Mouse (Mus musculus) activated CD4-positive, CD25-positive, alpha-beta regulatory T cell, adult 4 months (primary cell): ENCODE data around the gene Tmc7. TPM values are rescaled to one million over a fixed set of nuclear protein-coding genes. Genes with fewer than 3 reads are reported as not detected.

ENCODE experiments used
- ATAC-seq: one replicate; pipeline ENCODE4 v1.8.0; 2017
- polyA plus RNA-seq, 2 experiments: library from polyadenylated mRNA; unstranded; fragments of 100-300 nt; shearing (Covaris generic); gene quantifications; one replicate each; pipeline ENCODE4 v1.2.1; 2017

Gene Tmc7
- not detected for polyA plus RNA-seq

- ATAC-seq = no peak
Measured at GRCm38 (mm10) chr7:118584257-118584907, at the start of gene Tmc7. Tmc7 (minus strand) TSS chr7:118584736.

DNA sequence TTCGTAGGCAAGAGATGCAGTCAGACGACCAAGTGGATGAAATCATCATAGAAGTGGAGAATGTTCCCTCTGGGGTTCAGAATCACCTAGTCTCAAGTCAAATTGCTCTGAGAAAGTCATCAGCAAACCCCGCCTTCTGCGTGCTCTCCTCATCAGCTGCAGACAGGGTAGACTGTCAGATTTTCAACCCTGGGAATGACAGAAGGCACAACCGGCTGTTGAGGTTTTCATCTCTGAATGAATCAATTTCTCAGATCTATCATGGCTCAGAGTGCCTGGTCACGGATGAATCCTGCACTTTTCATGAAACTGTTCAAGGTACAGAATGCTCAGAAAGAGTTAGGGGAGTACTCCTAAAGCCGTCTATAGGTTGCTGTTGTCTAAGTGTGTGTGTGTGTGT, 49.4 kb upstream of the Tmc7 start:
- no peak for ATAC-seq

GRCm38 (mm10) chr7:118633094-118633493, 48.6 kb upstream of the Tmc7 start:
- ATAC-seq = no peak

DNA sequence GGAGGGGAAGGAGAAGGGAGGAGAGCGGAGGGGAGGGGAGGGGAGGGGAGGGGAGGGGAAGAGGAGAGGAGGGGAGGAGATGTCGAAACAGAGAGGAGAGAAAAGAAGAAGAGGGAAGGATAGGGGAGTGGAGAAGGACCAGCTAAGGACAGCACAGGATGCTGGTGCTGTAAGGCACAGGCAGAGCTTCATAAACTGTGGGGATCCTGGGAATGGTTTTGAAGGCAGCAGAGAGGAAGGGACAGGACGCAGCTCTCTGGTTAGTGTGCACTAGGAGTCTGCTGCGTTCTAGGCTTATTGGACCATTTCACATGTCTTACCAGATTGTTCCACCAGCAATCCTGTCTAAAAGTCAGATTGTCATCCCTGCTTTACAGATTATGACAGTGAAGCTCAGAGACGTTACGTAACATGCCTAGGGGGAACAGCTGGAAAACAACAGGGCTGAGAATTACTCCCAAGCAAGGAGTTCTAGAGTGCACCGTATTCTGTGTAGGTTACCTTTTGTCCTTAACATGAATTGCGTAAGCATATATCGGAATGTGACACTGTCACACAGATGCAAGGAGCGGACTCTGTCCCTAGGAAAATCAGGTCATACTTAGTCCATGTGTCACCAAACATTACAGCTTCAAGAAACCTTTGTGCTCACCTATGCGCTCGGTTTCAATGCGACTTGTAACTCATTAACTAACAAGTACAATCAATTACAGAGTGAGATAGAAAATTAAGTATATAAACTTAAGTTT, 43.2 kb upstream of the Tmc7 start:
- no peak for ATAC-seq

GRCm38 (mm10) chr7:118621094-118621493, 36.6 kb upstream of the Tmc7 start:
- ATAC-seq = no peak

GRCm38 (mm10) chr7:118620243-118620906, 35.8 kb upstream of the Tmc7 start:
- ATAC-seq = no peak

GRCm38 (mm10) chr7:118618104-118618503, 33.6 kb upstream of the Tmc7 start:
- ATAC-seq = no peak

- ATAC-seq = no peak
Measured at GRCm38 (mm10) chr7:118614076-118614475, 29.5 kb upstream of the Tmc7 start.

DNA sequence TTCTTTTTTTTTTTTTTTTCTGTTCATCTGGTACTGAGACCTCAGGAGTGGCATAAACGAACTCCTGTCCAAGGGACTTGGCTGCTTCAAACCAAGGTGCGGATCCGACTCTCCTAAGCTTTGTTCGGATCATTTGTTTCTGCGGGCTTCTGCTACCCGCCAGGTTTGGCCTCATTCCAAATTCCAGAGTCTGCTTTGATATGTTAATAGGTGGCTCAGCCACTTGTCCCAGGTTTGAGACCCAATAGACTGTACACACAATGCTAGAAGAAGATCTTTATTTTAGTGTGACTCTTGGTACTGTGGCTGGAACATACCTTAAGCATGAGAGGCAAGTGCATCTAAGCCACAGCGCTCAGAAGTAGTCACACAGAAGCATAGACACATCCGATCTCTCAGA, 27.4 kb upstream of the Tmc7 start:
- no peak for ATAC-seq

DNA sequence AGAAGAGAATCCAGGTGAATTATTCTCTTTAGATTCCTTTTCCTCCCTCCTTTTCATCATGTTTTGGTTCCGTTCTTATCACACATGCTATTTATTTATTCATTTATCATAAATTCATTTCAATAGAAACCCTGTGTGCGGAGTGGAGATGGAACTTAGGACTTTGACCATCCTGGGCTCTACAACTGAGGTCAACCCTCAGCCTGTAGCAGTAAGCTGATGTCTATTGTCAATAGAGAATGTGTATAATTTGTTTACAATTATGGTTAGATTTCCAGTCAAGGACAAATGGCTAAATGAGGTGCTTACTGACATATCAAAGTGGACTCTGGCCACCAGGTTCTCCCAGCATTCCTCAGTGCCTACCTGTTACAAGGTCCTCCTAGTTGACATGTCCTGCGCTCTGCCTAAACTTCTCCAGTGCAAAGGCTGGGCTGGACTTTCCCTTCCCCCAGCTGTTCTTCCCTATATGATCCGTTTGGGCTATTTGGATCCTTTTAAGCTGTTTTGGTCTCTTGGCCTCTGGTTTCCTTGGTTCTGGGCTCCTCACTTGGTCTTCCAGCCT, 26.7 kb upstream of the Tmc7 start:
- no peak for ATAC-seq

GRCm38 (mm10) chr7:118610721-118611120, 26.2 kb upstream of the Tmc7 start:
- no peak for ATAC-seq

- ATAC-seq = no peak
Measured at GRCm38 (mm10) chr7:118609815-118610214, 25.3 kb upstream of the Tmc7 start.

DNA sequence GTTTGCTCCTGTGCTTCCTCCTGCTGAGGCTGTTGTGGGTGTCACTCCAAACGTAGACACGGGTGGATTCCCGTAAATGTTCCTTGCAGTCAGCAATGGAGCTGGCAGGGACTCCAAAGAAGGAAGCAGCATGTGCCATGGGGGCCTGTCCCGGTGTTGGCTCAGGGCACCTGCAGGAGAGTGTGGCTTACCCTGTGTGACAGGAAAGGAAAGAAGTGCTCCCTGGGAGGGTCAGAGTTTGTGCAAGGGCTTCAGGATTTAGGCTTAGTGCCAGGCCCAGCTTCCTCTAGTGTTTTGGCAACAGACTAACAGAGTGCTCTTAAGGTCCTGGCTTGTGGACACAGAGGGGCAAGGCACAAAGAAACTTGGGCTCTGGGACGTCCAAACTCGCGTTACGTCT, 20.3 kb upstream of the Tmc7 start:
- ATAC-seq = no peak

GRCm38 (mm10) chr7:118599954-118600631, 15.6 kb upstream of the Tmc7 start:
- ATAC-seq = no peak

GRCm38 (mm10) chr7:118597201-118597600, 12.7 kb upstream of the Tmc7 start, which contains the start of gene Tmc5:
Tmc5 (plus strand) TSS chr7:118597297.
- no peak for ATAC-seq

DNA sequence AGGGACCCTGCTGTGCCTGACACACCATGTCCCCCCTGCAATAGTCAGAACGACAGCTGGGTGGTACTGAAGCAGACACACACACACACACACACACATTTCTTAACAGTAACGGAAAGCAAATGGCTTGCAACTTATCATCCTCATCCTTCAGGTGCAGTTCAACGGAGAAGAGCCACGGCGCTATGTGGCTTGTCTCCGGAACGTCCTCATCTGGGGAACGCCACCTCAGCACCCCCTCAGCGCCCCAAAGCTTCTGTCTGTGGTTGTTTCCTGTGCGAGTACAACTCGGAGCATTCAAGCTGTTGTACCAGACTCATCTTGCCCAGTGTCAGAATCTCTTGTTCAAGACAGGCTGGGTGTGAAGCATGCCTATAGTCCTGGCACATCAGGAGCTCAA, 11.7 kb upstream of the Tmc7 start:
- no peak for ATAC-seq

DNA sequence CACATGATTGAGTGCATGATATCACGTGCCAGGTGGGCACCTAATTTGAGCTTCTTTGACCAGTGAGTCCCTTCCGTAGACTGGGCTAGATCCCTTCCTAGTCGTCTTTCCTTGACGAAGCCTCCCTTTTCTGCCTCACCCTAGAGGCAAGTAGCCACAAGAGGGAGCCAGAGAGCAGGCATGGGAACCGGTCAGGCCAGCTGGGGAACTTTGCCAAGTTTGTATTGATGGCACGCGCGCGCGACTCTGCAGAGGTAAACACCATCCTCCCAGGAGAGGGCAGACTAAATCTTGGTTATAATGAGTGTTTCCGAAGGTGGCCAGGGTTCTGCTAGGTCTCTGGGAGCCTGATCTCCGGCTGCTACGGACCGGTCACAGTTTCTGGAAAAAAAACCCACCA, 10.7 kb upstream of the Tmc7 start:
- ATAC-seq = no peak

DNA sequence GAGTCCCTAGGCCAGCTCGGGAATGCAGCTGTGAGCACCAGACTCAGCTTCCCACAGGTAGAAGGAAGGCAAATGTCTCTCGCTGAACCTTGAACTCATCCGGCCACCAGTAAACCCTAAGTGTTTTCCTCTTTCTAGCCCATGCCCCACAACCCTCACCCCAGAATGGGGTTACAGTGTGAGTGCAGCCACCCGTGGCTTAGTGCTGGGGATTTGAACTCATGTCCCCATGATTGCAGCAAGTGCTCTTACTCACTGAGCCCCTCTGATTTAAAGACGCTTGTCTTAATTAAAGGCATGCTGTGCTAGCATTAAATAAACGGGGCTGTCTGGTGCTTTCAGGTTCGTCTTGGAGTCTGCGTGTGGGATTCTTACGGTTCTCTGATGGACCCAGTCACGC, 10.1 kb upstream of the Tmc7 start:
- ATAC-seq = no peak

DNA sequence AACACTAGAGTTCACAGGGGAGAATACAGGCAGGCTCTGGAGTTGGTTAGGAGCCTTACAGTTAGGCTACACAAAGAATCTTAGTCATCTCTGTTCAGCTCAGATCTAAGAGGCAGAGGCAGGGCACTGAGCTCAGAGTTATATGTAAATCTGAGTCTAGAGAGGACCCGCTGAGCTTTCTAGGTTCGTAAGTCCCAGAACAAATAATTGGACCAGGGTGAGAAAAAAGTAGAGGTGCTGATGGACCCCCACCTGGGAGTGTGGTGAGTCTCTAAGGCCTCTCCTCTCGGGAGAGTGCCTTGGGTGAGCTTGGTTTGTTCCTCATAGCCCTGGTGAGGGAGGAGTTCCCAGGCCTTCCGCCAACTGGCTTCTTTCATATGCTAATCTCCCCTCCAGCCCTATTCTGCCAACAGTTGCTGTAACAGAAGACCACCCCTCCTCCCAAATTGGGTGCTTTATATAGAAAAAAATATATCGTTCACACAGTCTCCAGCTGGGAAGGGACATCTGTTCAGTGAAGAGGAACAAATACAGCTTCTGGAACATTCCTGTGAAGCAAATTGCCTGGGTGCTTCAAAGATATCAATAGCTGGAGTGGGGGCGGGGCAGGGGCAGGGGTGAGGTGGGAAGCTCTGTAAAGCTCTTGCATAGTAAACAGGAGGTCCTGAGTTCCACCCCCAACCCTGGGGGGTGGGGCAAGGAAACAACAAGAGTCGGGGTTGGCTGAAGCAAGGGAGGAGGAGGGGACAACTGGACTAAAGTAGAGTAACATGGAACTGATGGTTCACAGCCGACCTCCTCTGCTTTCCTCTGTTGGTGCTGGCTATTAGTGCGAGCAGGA, 9.3 kb upstream of the Tmc7 start:
- ATAC-seq = no peak

GRCm38 (mm10) chr7:118592146-118592545, 7.6 kb upstream of the Tmc7 start:
- ATAC-seq = no peak

GRCm38 (mm10) chr7:118590726-118591305, 6.3 kb upstream of the Tmc7 start:
- no peak for ATAC-seq

DNA sequence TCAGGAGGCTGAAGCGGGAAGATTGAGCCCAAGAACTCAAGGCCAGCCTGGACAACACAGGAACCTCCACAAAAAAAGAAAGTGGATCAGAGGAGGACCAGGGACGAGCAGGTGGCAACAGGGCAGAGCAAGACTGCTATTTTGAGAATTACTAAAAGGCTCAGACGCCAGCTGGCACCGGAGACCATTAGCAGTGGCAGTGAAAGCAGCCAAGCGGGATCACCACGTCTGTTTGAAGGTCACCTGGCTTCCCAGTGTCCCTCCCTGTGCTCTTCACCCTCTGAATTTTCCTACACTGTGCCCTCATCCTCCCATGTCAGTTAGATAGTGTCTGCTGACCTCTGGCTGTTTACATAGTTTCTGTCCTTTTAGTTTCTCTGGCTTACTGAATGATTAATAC, 1.3 kb upstream of the Tmc7 start:
- no peak for ATAC-seq
